Mouse (Mus musculus) monocyte, adult 59 days (primary cell): ENCODE data around the gene Atf2. TPM values are rescaled to one million over a fixed set of nuclear protein-coding genes. Genes with fewer than 3 reads are reported as not detected.

Source experiments
- total RNA-seq, 2 experiments: library from RNA; stranded (reverse); gene quantifications; one replicate each; pipeline ENCODE4 v1.2.4; 2023

Atf2 gene
- total RNA-seq = 10 to 100 TPM; 48.6 to 49.0 TPM

DNA sequence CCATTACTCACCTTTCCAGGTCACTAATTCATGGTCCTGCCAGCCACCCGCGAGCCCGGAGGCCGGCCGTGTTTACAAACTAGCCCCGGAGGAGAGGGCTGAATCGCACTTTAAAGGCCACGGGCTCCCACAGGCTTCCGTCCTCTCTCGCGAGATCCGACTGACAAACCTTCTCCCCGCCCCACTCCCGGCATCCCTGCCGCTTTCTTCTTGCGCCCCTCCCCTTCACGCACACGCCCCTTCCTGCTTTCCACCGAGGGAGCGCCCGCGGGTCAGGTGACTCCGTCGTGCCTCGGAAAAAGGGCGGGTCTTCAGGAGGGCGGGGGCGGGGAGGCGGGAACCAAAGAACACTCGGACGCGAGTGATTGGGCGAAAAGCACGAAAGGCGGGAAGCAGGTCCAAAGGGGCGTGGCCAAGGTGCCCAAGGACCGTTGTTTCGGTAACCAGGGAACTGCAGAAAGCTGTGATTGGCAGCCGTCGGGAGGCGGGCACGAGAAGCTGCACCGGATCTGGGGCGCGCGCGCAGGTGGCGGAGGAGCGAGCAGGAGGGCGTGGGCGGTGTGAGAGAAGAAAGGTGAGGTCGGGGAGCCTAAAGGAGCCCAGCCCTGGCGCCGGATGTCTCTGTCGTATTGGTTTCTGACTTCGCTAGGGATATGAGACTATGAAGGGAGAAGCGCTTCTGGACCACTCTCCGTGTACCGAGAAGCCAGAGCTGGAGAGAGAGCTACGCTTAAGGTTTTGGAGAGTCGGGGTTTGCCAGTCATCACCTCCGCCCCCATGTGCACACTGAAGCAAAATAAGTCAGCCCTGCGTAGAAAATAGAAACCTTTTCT, at the start of gene Atf2:
Atf2 (minus strand) TSS at position 176 of the 833 bp plus-strand sequence.

DNA sequence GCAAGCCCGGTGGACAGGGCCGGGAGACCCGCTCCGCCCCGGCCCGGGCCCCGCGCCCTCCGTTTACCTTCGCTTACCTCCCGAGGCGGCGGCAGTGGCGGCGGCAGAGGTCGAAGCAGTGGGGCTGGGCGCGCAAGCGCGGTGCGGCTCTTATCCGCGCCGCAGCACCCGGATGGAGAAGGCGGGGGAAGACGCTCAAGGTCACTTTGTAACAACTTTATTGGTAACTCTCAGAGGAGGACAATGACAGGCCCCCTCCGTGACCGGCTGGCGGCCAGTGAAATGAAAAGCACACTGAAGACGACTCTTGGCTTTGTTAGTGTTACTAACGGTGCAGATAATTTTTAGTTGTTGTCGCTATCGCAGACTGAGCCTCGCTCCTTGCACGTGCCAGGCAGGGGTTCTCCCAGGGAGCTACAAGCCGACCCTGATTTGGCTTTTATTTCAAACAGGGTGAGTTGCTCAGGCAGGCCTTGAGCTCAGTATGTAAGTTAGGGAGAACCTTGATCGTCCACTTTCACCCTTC, 18.8 kb upstream of the Atf2 start, which contains the start of gene Atp5g3:
Atp5g3 (minus strand) TSS at position 152 of the 526 bp plus-strand sequence.

GRCm38 (mm10) chr2:73774786-73775682, 117.4 kb downstream of the Atf2 start, which contains the start of gene Chn1:
Gene Chn1, minus strand, starts transcription at chr2:73775346.

Other genes with a start within 250 kb of the Atf2 start
- not detected for gene Chn1, start 117.3 kb downstream of the Atf2 start, total RNA-seq
- gene Atp5g3, start 18.7 kb upstream of the Atf2 start, total RNA-seq = 100 to 1,000 TPM; 136 to 161 TPM